Mouse (Mus musculus): ENCODE data around the gene Pdk1. TPM values are rescaled to one million over a fixed set of nuclear protein-coding genes. Genes with fewer than 3 reads are reported as not detected.

Gene Pdk1
- polyA plus RNA-seq, 1 experiment from 2014 or later = 24.2 TPM

GRCm38 (mm10) chr2:71941005-71941720, 68.1 kb downstream of the Pdk1 start:
- Histone ChIP-seq H3K4me1 (replicated peaks; ENCODE audit: control insufficient read depth, insufficient read depth, low read length) (no peaks in the 10 kb centered on the region), H3K36me3 (ENCODE audit: control insufficient read depth, insufficient read depth) (no peaks in the 10 kb centered on the region), H3K27ac (ENCODE audit: low read length) (no peak overlapping the region), H3K4me3 (replicated peaks; ENCODE audit: low read length) (no peak overlapping the region), H3K9ac (replicated peaks; ENCODE audit: low read depth, low read length) (no peak overlapping the region), H3K27me3 (replicated peaks; ENCODE audit: control insufficient read depth, insufficient read depth, low read length) (no peaks in the 10 kb centered on the region), H3K4me2 (ENCODE audit: low read length) (no peak overlapping the region), H3K9me3 (ENCODE audit: control insufficient read depth, low read length) (no peaks in the 10 kb centered on the region)
- WGBS = 98% methylated on average over 3 of the region's 3 CpGs
- no peak for ATAC-seq

- H3K27ac ChIP-seq (ENCODE audit: low read length) = no peak overlapping the region
- no peaks in the 10 kb centered on the region for H3K4me1 ChIP-seq (replicated peaks; ENCODE audit: control insufficient read depth, insufficient read depth, low read length)
- no peak overlapping the region for H3K4me2 ChIP-seq (ENCODE audit: low read length)
- no peaks in the 10 kb centered on the region for H3K27me3 ChIP-seq (replicated peaks; ENCODE audit: control insufficient read depth, insufficient read depth, low read length)
- H3K36me3 ChIP-seq (ENCODE audit: control insufficient read depth, insufficient read depth) = no peaks in the 10 kb centered on the region
- ATAC-seq = no peak
- H3K9me3 ChIP-seq (ENCODE audit: control insufficient read depth, low read length) = no peaks in the 10 kb centered on the region
- no peak overlapping the region for H3K4me3 ChIP-seq (replicated peaks; ENCODE audit: low read length)
- 94% methylated on average over 5 of the region's 5 CpGs for WGBS
- H3K9ac ChIP-seq (replicated peaks; ENCODE audit: low read depth, low read length) = no peak overlapping the region
Observed at GRCm38 (mm10) chr2:71941721-71942087, 68.7 kb downstream of the Pdk1 start.

DNA sequence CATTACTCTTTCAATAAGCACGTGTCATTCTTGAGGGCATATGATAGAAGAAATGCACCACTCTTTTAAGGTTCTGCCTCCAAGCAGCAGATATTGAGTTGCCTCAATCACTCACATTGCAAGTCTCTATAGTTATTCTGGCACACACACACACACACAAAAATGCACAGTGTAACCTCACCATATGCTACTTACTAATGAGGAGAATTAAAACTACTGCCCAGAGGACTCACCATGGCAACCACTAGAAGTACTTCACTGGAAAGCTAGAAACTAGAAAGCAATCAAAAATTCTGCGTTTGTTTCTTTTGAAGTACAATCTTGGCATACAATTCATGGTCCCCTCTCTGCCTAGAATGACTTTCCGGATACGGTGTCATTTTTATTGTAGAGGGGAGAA, 78.2 kb downstream of the Pdk1 start:
- H3K27ac ChIP-seq (ENCODE audit: low read length) = no peak overlapping the region
- peaks cover 3% of the 10 kb centered on the region; the same call in 1 of the 2 replicates for H3K4me1 ChIP-seq (replicated peaks; ENCODE audit: control insufficient read depth, insufficient read depth, low read length)
- WGBS = 35% methylated on average over 4 of the region's 4 CpGs
- no peak for ATAC-seq
- no peaks in the 10 kb centered on the region for H3K36me3 ChIP-seq (ENCODE audit: control insufficient read depth, insufficient read depth)
- H3K9me3 ChIP-seq (ENCODE audit: control insufficient read depth, low read length) = no peaks in the 10 kb centered on the region
- H3K4me3 ChIP-seq (replicated peaks; ENCODE audit: low read length) = no peak overlapping the region
- H3K27me3 ChIP-seq (replicated peaks; ENCODE audit: control insufficient read depth, insufficient read depth, low read length) = no peaks in the 10 kb centered on the region
- no peak overlapping the region for H3K9ac ChIP-seq (replicated peaks; ENCODE audit: low read depth, low read length)
- no peak overlapping the region for H3K4me2 ChIP-seq (ENCODE audit: low read length)

Other genes with a start within 250 kb of the Pdk1 start
- gene Itga6, start 127.6 kb upstream of the Pdk1 start, polyA plus RNA-seq (2015; fragmentation: Nextera tagmentation; extraction: Ambion mirVana) = 21.6 and 23.7 TPM in 2 replicates
- 14.4 and 23.4 TPM in 2 replicates for gene Rapgef4, start 108.0 kb downstream of the Pdk1 start, polyA plus RNA-seq (2015; fragmentation: Nextera tagmentation; extraction: Ambion mirVana)

Data from forebrain, embryonic 16.5 days (tissue).